Mouse (Mus musculus): ENCODE results near the gene Gm26657. TPM values are rescaled to one million over a fixed set of nuclear protein-coding genes. Genes with fewer than 3 reads are reported as not detected.

Gm26657 gene
- polyA plus RNA-seq, 1 experiment from 2014 or later: not detected

GRCm38 (mm10) chr4:56768913-56769312, 29.0 kb downstream of the Gm26657 start:
- no peak overlapping the region for H3K4me3 ChIP-seq
- no peak for ATAC-seq (replicated peaks)
- H3K36me3 ChIP-seq (replicated peaks): peaks cover 67% of the 10 kb centered on the region
- H3K9ac ChIP-seq: no peak overlapping the region
- no peaks in the 10 kb centered on the region for H3K9me3 ChIP-seq
- H3K27me3 ChIP-seq (replicated peaks): no peaks in the 10 kb centered on the region
- WGBS: 95% methylated on average over 7 of the region's 7 CpGs
- H3K4me1 ChIP-seq: no peaks in the 10 kb centered on the region
- no peak overlapping the region for H3K4me2 ChIP-seq
- H3K27ac ChIP-seq: no peak overlapping the region

- ATAC-seq (replicated peaks): no peak
- Histone ChIP-seq H3K9me3 (no peaks in the 10 kb centered on the region), H3K9ac (no peak overlapping the region), H3K27me3 (replicated peaks) (no peaks in the 10 kb centered on the region), H3K36me3 (replicated peaks) (peaks cover 73% of the 10 kb centered on the region), H3K4me3 (no peak overlapping the region), H3K4me2 (no peak overlapping the region), H3K27ac (no peak overlapping the region), H3K4me1 (no peaks in the 10 kb centered on the region)
- WGBS: 74% methylated on average over 1 of the region's 1 CpGs
These were observed 31.2 kb downstream of the Gm26657 start for GRCm38 (mm10) chr4:56771065-56771464.

Other genes starting within 250 kb of the Gm26657 start
- gene Actl7b, start 1.4 kb downstream of the Gm26657 start, polyA plus RNA-seq (2015; fragmentation: Nextera tagmentation; extraction: Ambion mirVana): not detected in 2 replicates
- not detected in 2 replicates for gene Actl7a, start 3.3 kb downstream of the Gm26657 start, polyA plus RNA-seq (2015; fragmentation: Nextera tagmentation; extraction: Ambion mirVana)
- 66.6 and 71.0 TPM in 2 replicates for gene Elp1, start 62.3 kb downstream of the Gm26657 start, polyA plus RNA-seq (2015; fragmentation: Nextera tagmentation; extraction: Ambion mirVana)
- gene Fam206a, start 62.3 kb downstream of the Gm26657 start, polyA plus RNA-seq (2015; fragmentation: Nextera tagmentation; extraction: Ambion mirVana): 15.5 and 18.0 TPM in 2 replicates
- 12.5 and 14.0 TPM in 2 replicates for gene Ctnnal1, start 125.1 kb downstream of the Gm26657 start, polyA plus RNA-seq (2015; fragmentation: Nextera tagmentation; extraction: Ambion mirVana)
- 10.4 and 12.5 TPM in 2 replicates for gene Tmem245, start 207.4 kb downstream of the Gm26657 start, polyA plus RNA-seq (2015; fragmentation: Nextera tagmentation; extraction: Ambion mirVana)